Mouse (Mus musculus): ENCODE data around the gene Polr2e. TPM values are rescaled to one million over a fixed set of nuclear protein-coding genes. Genes with fewer than 3 reads are reported as not detected.

The Polr2e gene
- polyA plus RNA-seq, 1 experiment from 2014 or later = 210 TPM

DNA sequence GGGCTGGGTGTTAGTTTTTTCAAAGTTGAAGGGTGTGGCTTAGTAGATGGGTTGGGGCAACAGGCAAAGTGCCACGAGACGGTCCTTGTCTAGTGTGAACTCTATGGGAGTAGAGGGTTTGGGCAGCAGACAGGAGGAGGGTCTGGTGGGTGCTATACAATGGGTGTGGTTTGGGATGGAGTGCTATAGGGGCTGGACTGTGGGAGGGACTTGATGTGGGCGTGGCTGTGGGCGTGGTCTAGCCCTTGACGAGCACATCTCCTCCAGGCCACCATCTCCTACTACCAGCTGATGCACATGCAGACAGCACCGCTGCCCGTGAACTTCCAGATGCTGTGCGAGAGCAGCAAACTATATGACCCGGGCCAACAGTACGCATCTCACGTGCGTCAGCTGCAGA, 13.7 kb downstream of the Polr2e start:
- WGBS = 59% methylated on average over 12 of the region's 12 CpGs
- Histone ChIP-seq H3K4me2 (ENCODE audit: low read length) (no peak overlapping the region), H3K27me3 (ENCODE audit: insufficient read depth, low read length) (no peaks in the 10 kb centered on the region), H3K9ac (ENCODE audit: low read depth, low read length) (no peak overlapping the region), H3K9me3 (replicated peaks; ENCODE audit: low read length) (no peaks in the 10 kb centered on the region), H3K4me1 (replicated peaks; ENCODE audit: insufficient read depth, low read length) (no peaks in the 10 kb centered on the region), H3K36me3 (ENCODE audit: insufficient read depth, low read length) (no peaks in the 10 kb centered on the region), H3K27ac (no peak overlapping the region), H3K4me3 (replicated peaks; ENCODE audit: low read depth, low read length) (no peak overlapping the region)
- DNase-seq (ENCODE audit: low spot score) = no peak
- 0 out of 2 replicates have a peak, but pooled peaks have one; percentile 12 for ATAC-seq (replicated peaks; ENCODE audit: low FRiP score, low read depth)
- TF ChIP-seq CTCF (IDR thresholded peaks at IDR 0.05; ENCODE audit: low read depth) = no peak

DNA sequence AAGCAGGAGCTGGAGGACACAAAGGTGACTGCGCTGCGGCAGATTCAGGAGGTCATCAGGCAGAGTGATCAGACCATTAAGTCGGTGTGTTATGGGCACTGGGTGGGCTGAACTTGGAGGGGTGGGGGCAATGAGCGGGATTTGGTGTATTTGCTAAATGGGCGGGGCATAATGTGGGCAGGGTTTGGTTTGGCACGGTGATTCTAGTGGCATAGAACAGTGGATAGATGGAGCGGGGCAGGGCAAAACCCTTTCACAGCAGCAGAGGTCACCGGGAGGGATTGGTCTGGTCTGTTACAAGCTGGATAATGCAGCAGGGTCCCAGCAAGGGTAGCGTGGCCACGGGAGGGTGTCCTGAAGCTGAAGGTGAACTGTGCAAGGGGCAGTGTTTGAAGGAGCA, 14.1 kb downstream of the Polr2e start:
- WGBS = 75% methylated on average over 10 of the region's 10 CpGs
- no peak for TF ChIP-seq CTCF (IDR thresholded peaks at IDR 0.05; ENCODE audit: low read depth)
- DNase-seq (ENCODE audit: low spot score) (no peak), ATAC-seq (replicated peaks; ENCODE audit: low FRiP score, low read depth) (no peak)
- Histone ChIP-seq H3K9ac (ENCODE audit: low read depth, low read length) (no peak overlapping the region), H3K27me3 (ENCODE audit: insufficient read depth, low read length) (no peaks in the 10 kb centered on the region), H3K36me3 (ENCODE audit: insufficient read depth, low read length) (no peaks in the 10 kb centered on the region), H3K4me2 (ENCODE audit: low read length) (no peak overlapping the region), H3K9me3 (replicated peaks; ENCODE audit: low read length) (no peaks in the 10 kb centered on the region), H3K27ac (no peak overlapping the region), H3K4me1 (replicated peaks; ENCODE audit: insufficient read depth, low read length) (no peaks in the 10 kb centered on the region), H3K4me3 (replicated peaks; ENCODE audit: low read depth, low read length) (no peak overlapping the region)

- DNase-seq (ENCODE audit: low spot score) (no peak), ATAC-seq (replicated peaks; ENCODE audit: low FRiP score, low read depth) (no peak)
- 53% methylated on average over 4 of the region's 4 CpGs for WGBS
- Histone ChIP-seq H3K4me1 (replicated peaks; ENCODE audit: insufficient read depth, low read length) (no peaks in the 10 kb centered on the region), H3K9ac (ENCODE audit: low read depth, low read length) (no peak overlapping the region), H3K4me3 (replicated peaks; ENCODE audit: low read depth, low read length) (no peak overlapping the region), H3K9me3 (replicated peaks; ENCODE audit: low read length) (no peaks in the 10 kb centered on the region), H3K4me2 (ENCODE audit: low read length) (no peak overlapping the region), H3K36me3 (ENCODE audit: insufficient read depth, low read length) (no peaks in the 10 kb centered on the region), H3K27ac (no peak overlapping the region), H3K27me3 (ENCODE audit: insufficient read depth, low read length) (no peaks in the 10 kb centered on the region)
- no peak for TF ChIP-seq CTCF (IDR thresholded peaks at IDR 0.05; ENCODE audit: low read depth)
Observed at GRCm38 (mm10) chr10:80025044-80025347, 14.6 kb downstream of the Polr2e start.

DNA sequence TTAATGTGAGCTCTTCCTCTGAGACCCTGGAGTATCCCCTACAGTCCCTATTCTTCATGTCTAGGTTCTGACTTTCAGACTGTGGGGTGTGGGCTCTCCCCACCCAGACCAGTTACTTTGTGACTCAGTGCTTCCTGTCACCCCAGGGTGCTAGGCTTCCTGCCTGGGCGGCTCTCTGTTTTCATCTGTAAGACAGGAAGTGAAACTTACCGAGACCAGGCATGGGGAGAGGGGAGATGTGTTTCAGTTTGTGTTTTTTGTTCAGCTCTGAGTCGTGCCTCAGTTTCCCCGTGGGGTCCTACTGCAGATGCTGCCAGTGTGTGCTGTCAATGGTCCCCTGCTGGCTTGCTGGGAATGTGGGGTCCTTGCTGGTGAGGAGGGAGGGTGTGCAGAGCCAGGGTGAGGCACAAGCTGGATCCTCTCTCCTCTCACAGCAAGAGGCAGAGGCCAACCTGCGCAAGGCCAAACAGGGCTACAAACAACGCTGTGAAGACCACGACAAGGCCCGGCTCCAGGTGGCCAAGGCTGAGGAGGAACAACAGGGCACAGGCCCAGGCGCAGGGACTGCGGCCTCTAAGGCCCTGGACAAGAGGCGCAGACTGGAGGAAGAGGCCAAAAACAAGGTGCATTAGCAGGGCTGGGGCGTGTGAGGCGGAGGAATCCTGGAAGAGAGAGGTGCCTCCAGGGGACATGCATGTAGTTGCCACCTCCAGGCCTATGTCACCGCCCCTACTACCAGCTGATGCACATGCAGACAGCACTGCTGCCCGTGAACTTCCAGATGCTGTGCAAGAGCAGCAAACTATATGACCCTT, 15.2 kb downstream of the Polr2e start:
- WGBS = 77% methylated on average over 15 of the region's 15 CpGs

DNA sequence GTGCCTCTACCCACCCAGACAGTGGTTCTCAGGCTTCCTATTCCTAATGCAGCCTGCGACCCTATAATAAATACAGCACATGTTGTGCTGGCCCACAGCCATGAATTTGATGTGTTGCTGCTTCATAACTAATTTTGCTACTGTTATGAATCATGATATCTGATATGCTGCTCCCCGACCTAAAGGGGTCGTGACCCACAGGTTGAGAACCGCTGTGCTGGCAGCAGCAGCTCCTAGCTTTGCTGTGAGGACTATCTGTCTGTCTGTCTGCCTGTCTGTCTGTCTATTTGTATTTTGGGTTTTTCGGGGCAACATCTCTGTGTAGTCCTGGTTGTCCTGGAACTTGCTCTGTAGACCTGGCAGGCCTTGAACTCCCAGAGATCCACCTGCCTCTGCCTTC, 15.8 kb downstream of the Polr2e start:
- peaks cover 6% of the 10 kb centered on the region; the same call in 1 of the 2 replicates for H3K4me1 ChIP-seq (replicated peaks; ENCODE audit: insufficient read depth, low read length)
- H3K9me3 ChIP-seq (replicated peaks; ENCODE audit: low read length) = no peaks in the 10 kb centered on the region
- no peak overlapping the region for H3K4me2 ChIP-seq (ENCODE audit: low read length)
- H3K36me3 ChIP-seq (ENCODE audit: insufficient read depth, low read length) = no peaks in the 10 kb centered on the region
- no peak for DNase-seq (ENCODE audit: low spot score)
- no peak overlapping the region for H3K9ac ChIP-seq (ENCODE audit: low read depth, low read length)
- 70% methylated on average over 5 of the region's 5 CpGs for whole genome bisulfite sequencing
- H3K27ac ChIP-seq = no peak overlapping the region
- no peaks in the 10 kb centered on the region for H3K27me3 ChIP-seq (ENCODE audit: insufficient read depth, low read length)
- ATAC-seq (replicated peaks; ENCODE audit: low FRiP score, low read depth) = no peak
- H3K4me3 ChIP-seq (replicated peaks; ENCODE audit: low read depth, low read length) = no peak overlapping the region
- TF ChIP-seq CTCF (IDR thresholded peaks at IDR 0.05; ENCODE audit: low read depth) = no peak

More for the DNA sequence above, 15.2 kb downstream of the Polr2e start:
- Histone ChIP-seq H3K36me3 (ENCODE audit: insufficient read depth, low read length) (no peaks in the 10 kb centered on the region), H3K4me1 (replicated peaks; ENCODE audit: insufficient read depth, low read length) (no peaks in the 10 kb centered on the region), H3K4me2 (ENCODE audit: low read length) (no peak overlapping the region), H3K9ac (ENCODE audit: low read depth, low read length) (0 out of 2 replicates have a peak overlapping the region, but pooled peaks have one; percentile 31), H3K27me3 (ENCODE audit: insufficient read depth, low read length) (no peaks in the 10 kb centered on the region), H3K27ac (no peak overlapping the region), H3K9me3 (replicated peaks; ENCODE audit: low read length) (no peaks in the 10 kb centered on the region), H3K4me3 (replicated peaks; ENCODE audit: low read depth, low read length) (no peak overlapping the region)
- ATAC-seq (replicated peaks; ENCODE audit: low FRiP score, low read depth) = no peak
- TF ChIP-seq CTCF (IDR thresholded peaks at IDR 0.05; ENCODE audit: low read depth) = no peak
- no peak for DNase-seq (ENCODE audit: low spot score)

DNA sequence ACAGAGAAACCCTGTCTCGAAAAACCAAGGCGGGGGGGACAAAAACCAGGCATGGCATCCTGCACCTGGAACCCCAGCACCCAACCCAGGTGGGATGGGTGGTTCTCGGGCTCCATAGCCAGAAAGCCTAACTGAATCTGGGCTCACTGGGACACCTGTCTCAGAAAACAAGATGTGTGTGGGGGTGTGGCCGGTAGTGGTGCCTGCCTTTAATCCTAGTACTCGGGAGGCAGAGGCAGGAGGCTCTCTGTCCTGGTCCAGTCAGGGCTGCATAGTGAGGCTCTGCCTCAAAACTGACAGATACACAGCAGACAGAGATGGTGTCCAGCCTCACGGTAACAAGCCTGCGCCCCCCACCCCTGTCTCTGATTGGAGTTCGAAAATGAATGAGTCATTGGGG, 16.8 kb downstream of the Polr2e start:
- Histone ChIP-seq H3K4me2 (ENCODE audit: low read length) (no peak overlapping the region), H3K36me3 (ENCODE audit: insufficient read depth, low read length) (no peaks in the 10 kb centered on the region), H3K4me3 (replicated peaks; ENCODE audit: low read depth, low read length) (no peak overlapping the region), H3K9ac (ENCODE audit: low read depth, low read length) (no peak overlapping the region), H3K9me3 (replicated peaks; ENCODE audit: low read length) (no peaks in the 10 kb centered on the region), H3K4me1 (replicated peaks; ENCODE audit: insufficient read depth, low read length) (peaks cover 8% of the 10 kb centered on the region; the same call in 1 of the 2 replicates), H3K27me3 (ENCODE audit: insufficient read depth, low read length) (no peaks in the 10 kb centered on the region), H3K27ac (no peak overlapping the region)
- no peak for DNase-seq (ENCODE audit: low spot score)
- TF ChIP-seq CTCF (IDR thresholded peaks at IDR 0.05; ENCODE audit: low read depth) = no peak
- 92% methylated on average over 8 of the region's 8 CpGs for WGBS
- no peak for ATAC-seq (replicated peaks; ENCODE audit: low FRiP score, low read depth)
